Mouse (Mus musculus) small intestine, adult 2 months (tissue): ENCODE results near the gene Gpr107.

ENCODE experiments used
- CTCF ChIP-seq: fragments of 200-500 bp; IDR thresholded peaks from 2 replicates; pipeline ENCODE4 v1.5.1; 2012; ENCODE audit warnings: low read depth, mild to moderate bottlenecking, control low read depth, inconsistent platforms, low read length, moderate library complexity, mixed read lengths; ENCODE audit not compliant: insufficient replicate concordance, insufficient read length; ENCODE audit errors: extremely low read depth
- POLR2A ChIP-seq: fragments of 200-500 bp; IDR thresholded peaks from 2 replicates; pipeline ENCODE4 v1.6.1; 2012; ENCODE audit warnings: low read depth, mild to moderate bottlenecking, control low read depth, inconsistent platforms, low read length, moderate library complexity

GRCm38 (mm10) chr2:31245491-31246141, 93.5 kb downstream of the Gpr107 start, which contains the start of gene Ncs1:
- TF ChIP-seq POLR2A: no peak
- no peak for TF ChIP-seq CTCF
